Mouse (Mus musculus): ENCODE results near the gene Gas2l1. TPM values are rescaled to one million over a fixed set of nuclear protein-coding genes. Genes with fewer than 3 reads are reported as not detected.

The Gas2l1 gene
- polyA plus RNA-seq, 1 experiment from 2014 or later: 34.4 TPM

- peaks cover 66% of the 10 kb centered on the region for H3K4me1 ChIP-seq
- DNase-seq (ENCODE audit: low spot score): peak; percentile 94
- 0 out of 2 replicates have a peak, but pooled peaks cover 8% of the 10 kb centered on the region for H3K36me3 ChIP-seq
- peaks cover 82% of the 10 kb centered on the region for H3K27me3 ChIP-seq (ENCODE audit: insufficient read depth, poor library complexity, severe bottlenecking)
- H3K9me3 ChIP-seq: peaks cover 2% of the 10 kb centered on the region; the same call in 1 of the 2 replicates
- peak overlapping the region; percentile 71 for H3K27ac ChIP-seq
- 2% methylated on average over 62 of the region's 62 CpGs for WGBS
- H3K4me3 ChIP-seq: peak overlapping the region; percentile 60
Observed at GRCm38 (mm10) chr11:5061413-5062139, 3.6 kb downstream of the Gas2l1 start.

DNA sequence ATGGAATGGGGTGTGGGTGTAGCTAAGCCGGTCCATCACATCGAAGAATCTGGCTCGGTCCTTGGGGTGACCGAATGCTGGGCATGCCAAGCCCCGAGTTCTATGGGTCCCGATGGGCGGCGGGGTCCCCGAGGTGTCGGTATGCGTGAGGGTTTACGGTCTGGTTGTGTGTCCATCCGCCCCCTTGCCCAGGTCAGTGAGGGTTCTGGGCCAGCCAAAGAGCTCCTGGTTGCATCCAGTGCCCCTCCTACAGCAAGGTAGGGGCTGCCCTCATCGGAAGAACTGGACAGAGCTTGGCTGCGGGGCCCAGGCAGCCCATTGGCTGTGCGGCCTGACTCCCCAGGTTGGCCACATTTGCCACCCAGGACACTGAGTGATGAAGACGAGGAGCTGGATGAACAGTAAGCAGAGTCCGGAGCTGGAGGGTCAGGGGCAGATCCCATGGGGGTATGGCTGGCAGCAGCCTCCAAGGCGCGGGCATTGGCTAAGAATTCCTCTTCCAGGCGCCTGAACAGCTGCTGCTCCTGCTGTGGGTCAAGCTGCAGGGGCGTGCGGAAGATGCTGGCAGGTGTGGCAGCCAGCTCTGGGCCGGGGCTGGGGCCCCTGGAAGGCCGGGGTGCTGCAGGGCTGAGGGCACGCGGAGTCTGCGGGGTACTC lies 4.2 kb downstream of the Gas2l1 start:
- 0 out of 2 replicates have a peak, but pooled peaks cover 8% of the 10 kb centered on the region for H3K36me3 ChIP-seq
- H3K9me3 ChIP-seq: peaks cover 2% of the 10 kb centered on the region; the same call in 1 of the 2 replicates
- peaks cover 73% of the 10 kb centered on the region for H3K4me1 ChIP-seq
- H3K27me3 ChIP-seq (ENCODE audit: insufficient read depth, poor library complexity, severe bottlenecking): peaks cover 89% of the 10 kb centered on the region
- peak overlapping the region; percentile 71; the same call in 1 of the 2 replicates for H3K27ac ChIP-seq
- WGBS: 55% methylated on average over 28 of the region's 28 CpGs
- H3K4me3 ChIP-seq: peak overlapping the region; percentile 60
- no peak for DNase-seq (ENCODE audit: low spot score)

GRCm38 (mm10) chr11:5059704-5060156 lies 5.4 kb downstream of the Gas2l1 start:
- H3K27me3 ChIP-seq (ENCODE audit: insufficient read depth, poor library complexity, severe bottlenecking): peaks cover 99% of the 10 kb centered on the region
- peaks cover 2% of the 10 kb centered on the region; the same call in 1 of the 2 replicates for H3K9me3 ChIP-seq
- no peak overlapping the region for H3K27ac ChIP-seq
- H3K4me1 ChIP-seq: peaks cover 77% of the 10 kb centered on the region
- WGBS: 11% methylated on average over 27 of the region's 27 CpGs
- no peak for DNase-seq (ENCODE audit: low spot score)
- 0 out of 2 replicates have a peak, but pooled peaks cover 8% of the 10 kb centered on the region for H3K36me3 ChIP-seq
- H3K4me3 ChIP-seq: 0 out of 2 replicates have a peak overlapping the region, but pooled peaks have one; percentile 25

DNA sequence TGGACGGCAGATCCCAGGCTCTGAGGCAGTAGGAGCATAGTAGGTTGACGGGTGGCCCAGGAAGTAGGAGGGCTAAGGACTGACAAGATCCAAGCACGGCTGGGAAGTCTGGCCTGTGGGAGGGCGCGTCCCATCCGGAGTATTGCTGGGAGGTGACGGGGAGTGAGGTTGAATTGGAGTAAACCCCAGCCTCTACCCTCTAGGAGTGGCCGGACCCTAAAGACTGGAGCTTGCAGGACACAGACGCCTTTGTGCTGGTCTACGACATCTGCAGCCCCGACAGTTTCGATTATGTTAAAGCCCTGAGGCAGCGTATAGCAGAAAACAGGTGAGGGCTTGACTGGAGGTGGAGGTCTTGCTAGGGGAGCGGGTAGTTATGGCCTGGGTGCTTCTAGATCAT lies 5.9 kb downstream of the Gas2l1 start:
- Histone ChIP-seq H3K36me3 (0 out of 2 replicates have a peak, but pooled peaks cover 8% of the 10 kb centered on the region), H3K4me1 (peaks cover 72% of the 10 kb centered on the region), H3K9me3 (peaks cover 2% of the 10 kb centered on the region; the same call in 1 of the 2 replicates), H3K27ac (no peak overlapping the region), H3K4me3 (no peak overlapping the region), H3K27me3 (ENCODE audit: insufficient read depth, poor library complexity, severe bottlenecking) (peaks cover 94% of the 10 kb centered on the region)
- WGBS: 29% methylated on average over 14 of the region's 14 CpGs
- no peak for DNase-seq (ENCODE audit: low spot score)

- peaks cover 67% of the 10 kb centered on the region for H3K4me1 ChIP-seq
- 0 out of 2 replicates have a peak, but pooled peaks cover 8% of the 10 kb centered on the region for H3K36me3 ChIP-seq
- no peak for DNase-seq (ENCODE audit: low spot score)
- peaks cover 92% of the 10 kb centered on the region for H3K27me3 ChIP-seq (ENCODE audit: insufficient read depth, poor library complexity, severe bottlenecking)
- H3K4me3 ChIP-seq: no peak overlapping the region; the same call in 1 of the 2 replicates
- H3K9me3 ChIP-seq: peaks cover 2% of the 10 kb centered on the region; the same call in 1 of the 2 replicates
- WGBS: 36% methylated on average over 9 of the region's 9 CpGs
- H3K27ac ChIP-seq: no peak overlapping the region
Observed at GRCm38 (mm10) chr11:5058783-5059182, 6.3 kb downstream of the Gas2l1 start.

DNA sequence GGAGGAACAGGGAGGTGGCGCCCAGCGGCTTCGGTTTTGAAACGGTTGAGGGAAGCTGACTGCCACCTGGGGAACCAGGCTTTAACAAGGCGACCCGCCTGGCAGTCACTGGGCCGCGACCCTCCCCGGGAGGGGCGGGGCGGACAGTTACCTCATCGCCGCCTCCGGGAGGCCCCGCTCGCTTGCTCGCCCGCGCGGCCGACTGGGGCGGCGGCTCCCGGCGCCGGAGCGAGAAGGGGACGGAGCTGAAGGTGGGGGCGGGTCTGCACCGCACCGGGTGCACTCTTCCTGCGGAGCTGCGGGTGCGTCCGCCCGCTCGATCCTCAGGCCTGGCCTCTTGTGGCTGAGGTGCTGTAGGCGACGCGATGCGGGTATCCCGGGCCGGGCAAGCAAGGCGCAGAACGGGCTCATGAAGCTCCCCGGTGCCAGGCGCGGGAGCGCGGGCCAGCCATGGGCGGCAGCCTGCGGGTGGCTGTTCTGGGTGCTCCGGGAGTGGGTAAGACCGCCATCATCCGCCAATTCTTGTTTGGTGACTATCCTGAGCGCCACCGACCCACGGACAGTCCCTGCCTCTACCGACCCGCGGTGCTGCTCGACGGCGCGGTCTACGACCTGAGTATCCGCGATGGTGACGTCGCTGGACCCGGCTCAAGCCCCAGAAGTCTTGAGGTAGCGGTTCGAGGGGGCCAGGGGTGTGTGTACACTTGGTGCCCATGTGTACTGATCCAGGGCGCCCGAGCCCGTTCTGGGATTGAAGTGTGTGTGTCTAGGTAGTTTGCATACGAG lies 7.1 kb downstream of the Gas2l1 start, which contains the start of gene Rasl10a:
Gene Rasl10a (plus strand): TSS at position 273 of the 786 bp plus-strand sequence.
- WGBS: 2% methylated on average over 76 of the region's 77 CpGs
- Histone ChIP-seq H3K9me3 (peaks cover 2% of the 10 kb centered on the region; the same call in 1 of the 2 replicates), H3K4me1 (peaks cover 60% of the 10 kb centered on the region), H3K27me3 (ENCODE audit: insufficient read depth, poor library complexity, severe bottlenecking) (peaks cover 85% of the 10 kb centered on the region), H3K4me3 (peak within 1 kb of the TSS; percentile 66), H3K36me3 (0 out of 2 replicates have a peak, but pooled peaks cover 7% of the 10 kb centered on the region), H3K27ac (peak within 1 kb of the TSS; percentile 69)
- DNase-seq (ENCODE audit: low spot score): no peak

- Histone ChIP-seq H3K4me1 (peaks cover 55% of the 10 kb centered on the region), H3K36me3 (0 out of 2 replicates have a peak, but pooled peaks cover 5% of the 10 kb centered on the region), H3K27ac (peak overlapping the region; percentile 69; the same call in 1 of the 2 replicates), H3K27me3 (ENCODE audit: insufficient read depth, poor library complexity, severe bottlenecking) (peaks cover 79% of the 10 kb centered on the region), H3K4me3 (peak overlapping the region; percentile 66), H3K9me3 (peaks cover 2% of the 10 kb centered on the region; the same call in 1 of the 2 replicates)
- WGBS: 19% methylated on average over 8 of the region's 8 CpGs
- DNase-seq (ENCODE audit: low spot score): no peak
Observed at GRCm38 (mm10) chr11:5057541-5057855, 7.6 kb downstream of the Gas2l1 start.

- DNase-seq (ENCODE audit: low spot score): no peak
- Histone ChIP-seq H3K4me3 (no peak overlapping the region), H3K9me3 (peaks cover 2% of the 10 kb centered on the region; the same call in 1 of the 2 replicates), H3K36me3 (0 out of 2 replicates have a peak, but pooled peaks cover 5% of the 10 kb centered on the region), H3K27me3 (ENCODE audit: insufficient read depth, poor library complexity, severe bottlenecking) (peaks cover 75% of the 10 kb centered on the region), H3K27ac (no peak overlapping the region), H3K4me1 (peaks cover 50% of the 10 kb centered on the region)
- 59% methylated on average over 8 of the region's 8 CpGs for WGBS
Observed at GRCm38 (mm10) chr11:5057064-5057463, 8.1 kb downstream of the Gas2l1 start.

DNA sequence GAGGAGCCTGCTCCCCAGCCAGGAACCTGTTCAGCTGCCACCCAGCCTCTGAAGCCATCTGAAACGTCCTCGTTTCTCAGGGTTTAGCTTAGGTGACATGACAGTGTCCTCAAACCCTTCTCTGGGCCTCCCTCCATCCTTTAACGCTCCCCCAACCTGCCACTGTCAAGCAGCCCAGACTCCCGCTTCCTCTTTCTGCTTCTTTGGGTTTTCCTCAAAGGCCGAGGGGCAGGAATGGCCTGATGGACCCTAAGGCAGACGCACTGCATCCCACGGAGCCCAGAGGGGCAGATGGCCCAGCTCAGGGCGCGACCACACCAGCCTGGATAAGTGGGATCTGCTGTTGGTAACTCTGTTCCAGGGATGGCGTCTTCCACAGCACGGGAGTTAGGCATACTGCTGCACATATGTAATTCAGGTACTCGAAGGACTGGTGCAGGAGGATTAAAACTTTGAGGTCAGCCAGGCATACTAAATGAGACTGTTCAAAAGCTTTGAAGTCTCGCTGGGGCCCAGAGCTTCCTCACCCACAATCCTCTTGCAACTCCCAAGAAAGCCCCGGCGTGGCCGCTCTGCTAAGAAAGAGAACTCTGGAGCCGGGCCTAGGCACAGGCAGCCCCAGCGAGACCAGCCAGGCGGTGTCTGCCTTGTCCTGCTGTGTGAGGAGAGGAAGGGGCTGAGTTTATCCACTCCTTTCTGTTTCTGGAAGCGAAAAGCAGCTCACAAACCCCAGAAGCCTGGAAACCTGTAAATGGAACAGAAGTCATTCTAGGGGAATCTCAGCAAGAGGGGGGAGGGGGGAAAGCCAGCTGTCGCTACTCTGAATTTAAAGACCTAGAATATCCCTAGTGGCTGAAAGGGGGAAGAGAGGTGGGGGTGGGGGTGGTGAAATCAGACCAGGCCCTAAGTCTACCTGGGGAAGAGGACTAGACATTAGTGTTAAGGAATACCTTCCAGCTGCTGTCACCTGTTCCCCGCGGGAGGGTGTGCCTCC lies 8.9 kb downstream of the Gas2l1 start:
- no peak for DNase-seq (ENCODE audit: low spot score)
- Histone ChIP-seq H3K27ac (no peak overlapping the region), H3K4me1 (peaks cover 42% of the 10 kb centered on the region), H3K9me3 (peaks cover 2% of the 10 kb centered on the region; the same call in 1 of the 2 replicates), H3K27me3 (ENCODE audit: insufficient read depth, poor library complexity, severe bottlenecking) (peaks cover 67% of the 10 kb centered on the region), H3K4me3 (no peak overlapping the region), H3K36me3 (0 out of 2 replicates have a peak, but pooled peaks cover 5% of the 10 kb centered on the region)
- 40% methylated on average over 23 of the region's 23 CpGs for WGBS

- Histone ChIP-seq H3K4me3 (no peak overlapping the region), H3K27me3 (ENCODE audit: insufficient read depth, poor library complexity, severe bottlenecking) (peaks cover 60% of the 10 kb centered on the region), H3K36me3 (no peaks in the 10 kb centered on the region), H3K4me1 (peaks cover 36% of the 10 kb centered on the region), H3K9me3 (no peaks in the 10 kb centered on the region), H3K27ac (no peak overlapping the region)
- no peak for DNase-seq (ENCODE audit: low spot score)
- WGBS: 57% methylated on average over 6 of the region's 6 CpGs
Observed at GRCm38 (mm10) chr11:5054874-5055273, 10.3 kb downstream of the Gas2l1 start.

GRCm38 (mm10) chr11:5054151-5054550 lies 11.0 kb downstream of the Gas2l1 start:
- H3K27me3 ChIP-seq (ENCODE audit: insufficient read depth, poor library complexity, severe bottlenecking): peaks cover 55% of the 10 kb centered on the region
- 86% methylated on average over 14 of the region's 14 CpGs for WGBS
- no peak for DNase-seq (ENCODE audit: low spot score)
- H3K27ac ChIP-seq: no peak overlapping the region
- H3K4me1 ChIP-seq: peaks cover 29% of the 10 kb centered on the region
- H3K36me3 ChIP-seq: no peaks in the 10 kb centered on the region
- H3K4me3 ChIP-seq: no peak overlapping the region
- H3K9me3 ChIP-seq: no peaks in the 10 kb centered on the region

Data from heart, embryonic 10.5 days (tissue).